Mouse (Mus musculus) limb, embryonic 12.5 days (tissue): ENCODE results near the gene Afmid. TPM values are rescaled to one million over a fixed set of nuclear protein-coding genes. Genes with fewer than 3 reads are reported as not detected.
A peak's percentile ranks its signal among the peaks of the same experiment; 100 is the strongest.

Experiments used
- ATAC-seq: fragments of 200-750 bp; cut with Nextera tagmentation; 2 replicates; pipeline ENCODE4 v1.8.0; 2017; ENCODE audit warnings: low read depth, moderate TSS enrichment; ENCODE audit not compliant: insufficient number of reproducible peaks, insufficient read depth, low FRiP score, low TSS enrichment
- H3K27ac ChIP-seq: fragments of 300-500 bp; sonication (generic); 2 replicates; pipeline ENCODE4 v1.5.1; 2016; ENCODE audit warnings: mild to moderate bottlenecking, moderate library complexity
- H3K27me3 ChIP-seq: fragments of 300-500 bp; sonication (generic); 2 replicates; pipeline ENCODE4 v1.6.1; 2016; ENCODE audit warnings: mild to moderate bottlenecking, moderate library complexity
- H3K36me3 ChIP-seq: fragments of 300-500 bp; sonication (generic); 2 replicates; pipeline ENCODE4 v1.6.1; 2016; ENCODE audit warnings: mild to moderate bottlenecking, moderate library complexity
- H3K4me1 ChIP-seq: fragments of 300-500 bp; sonication (generic); replicated peaks from 2 replicates; pipeline ENCODE4 v1.6.1; 2016
- H3K4me2 ChIP-seq: fragments of 300-500 bp; sonication (generic); 2 replicates; pipeline ENCODE4 v1.6.1; 2016; ENCODE audit warnings: mild to moderate bottlenecking, moderate library complexity
- H3K4me3 ChIP-seq: fragments of 300-500 bp; sonication (generic); replicated peaks from 2 replicates; pipeline ENCODE4 v1.5.1; 2016; ENCODE audit warnings: mild to moderate bottlenecking
- H3K9ac ChIP-seq: fragments of 300-500 bp; sonication (generic); replicated peaks from 2 replicates; pipeline ENCODE4 v1.6.1; 2016; ENCODE audit warnings: mild to moderate bottlenecking, moderate library complexity
- H3K9me3 ChIP-seq: fragments of 300-500 bp; sonication (generic); 2 replicates; pipeline ENCODE4 v1.6.1; 2016; ENCODE audit warnings: mild to moderate bottlenecking, moderate library complexity
- WGBS: fragments of 180-500 bp; shearing (Covaris S2); methylation state at CpG from one replicate; pipeline ENCODE4 v1.1.7; 2016; 5-methylcytosine and 5-hydroxymethylcytosine counted together
- polyA plus RNA-seq: library from polyadenylated mRNA; unstranded; fragments of >200 nt; fragmentation: Nextera tagmentation; extraction: Ambion mirVana; gene quantifications from 2 replicates; pipeline ENCODE4 v1.2.1, GENCODE M21; 2016

Afmid gene
- polyA plus RNA-seq, 1 experiment from 2014 or later = 4.2 TPM

DNA sequence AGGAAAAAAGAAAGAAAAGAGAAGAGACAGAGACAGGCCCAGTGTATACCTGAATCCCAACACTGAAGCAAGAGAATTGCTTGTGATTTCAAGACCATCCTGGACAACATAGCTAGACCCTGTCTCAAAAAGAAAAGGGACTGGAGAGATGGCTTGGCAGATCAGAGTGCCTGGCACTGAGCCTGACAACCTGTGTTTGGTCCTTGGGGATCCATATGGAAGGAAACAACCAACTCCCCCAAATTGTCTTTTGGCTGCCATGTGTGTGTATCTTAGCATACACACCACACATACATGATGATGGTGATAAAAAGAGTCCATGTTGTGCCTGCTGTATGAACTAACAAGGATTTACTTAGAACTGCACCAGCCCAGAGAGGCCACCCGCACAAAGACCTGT is 13.3 kb downstream of the Afmid start:
- Histone ChIP-seq H3K4me3 (no peak overlapping the region), H3K4me1 (peaks cover 6% of the 10 kb centered on the region; the same call in 1 of the 2 replicates), H3K4me2 (no peak overlapping the region), H3K27me3 (no peaks in the 10 kb centered on the region), H3K27ac (0 out of 2 replicates have a peak overlapping the region, but pooled peaks have one; percentile 7), H3K9me3 (no peaks in the 10 kb centered on the region), H3K9ac (no peak overlapping the region), H3K36me3 (no peaks in the 10 kb centered on the region)
- ATAC-seq = no peak
- WGBS = 91% methylated on average over 1 of the region's 1 CpGs

- WGBS = 43% methylated on average over 1 of the region's 1 CpGs
Measured at GRCm38 (mm10) chr11:117840910-117841309, 15.2 kb downstream of the Afmid start.

GRCm38 (mm10) chr11:117843434-117843833 is 17.7 kb downstream of the Afmid start:
- ATAC-seq = no peak
- WGBS = 86% methylated on average over 2 of the region's 2 CpGs
- no peaks in the 10 kb centered on the region for H3K27me3 ChIP-seq

More at GRCm38 (mm10) chr11:117840910-117841309, 15.2 kb downstream of the Afmid start:
- Histone ChIP-seq H3K4me1 (peaks cover 6% of the 10 kb centered on the region; the same call in 1 of the 2 replicates), H3K9me3 (no peaks in the 10 kb centered on the region), H3K9ac (no peak overlapping the region), H3K36me3 (no peaks in the 10 kb centered on the region), H3K27me3 (no peaks in the 10 kb centered on the region), H3K4me3 (no peak overlapping the region), H3K4me2 (no peak overlapping the region), H3K27ac (no peak overlapping the region)
- no peak for ATAC-seq

DNA sequence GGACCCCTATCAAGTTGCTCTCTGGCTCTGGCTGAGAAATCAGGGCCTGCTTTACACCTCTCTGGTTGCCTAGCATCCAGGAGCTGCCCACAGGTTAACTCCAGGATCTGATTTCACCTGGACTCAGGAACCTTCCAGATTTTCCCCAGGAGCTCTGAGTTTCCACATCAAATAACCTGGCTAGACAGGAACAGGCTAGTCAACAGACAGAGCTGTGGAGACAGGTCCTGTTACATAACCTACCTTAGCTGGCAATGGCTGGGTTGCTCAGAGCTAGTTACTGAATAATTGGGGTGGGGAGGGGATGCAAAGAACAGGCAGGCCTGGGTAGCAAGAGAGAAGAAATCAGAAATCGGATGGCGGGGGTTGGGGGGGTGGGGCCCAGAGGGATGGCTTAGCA is 19.3 kb downstream of the Afmid start:
- WGBS = 53% methylated on average over 2 of the region's 2 CpGs
- H3K27me3 ChIP-seq = no peaks in the 10 kb centered on the region
- H3K4me2 ChIP-seq = no peak overlapping the region
- no peak overlapping the region for H3K4me3 ChIP-seq
- H3K9me3 ChIP-seq = no peaks in the 10 kb centered on the region
- H3K9ac ChIP-seq = no peak overlapping the region
- H3K4me1 ChIP-seq = peaks cover 18% of the 10 kb centered on the region
- ATAC-seq = no peak
- no peak overlapping the region for H3K27ac ChIP-seq
- no peaks in the 10 kb centered on the region for H3K36me3 ChIP-seq

More at GRCm38 (mm10) chr11:117843434-117843833, 17.7 kb downstream of the Afmid start:
- Histone ChIP-seq H3K36me3 (no peaks in the 10 kb centered on the region), H3K4me1 (peaks cover 13% of the 10 kb centered on the region), H3K4me3 (no peak overlapping the region), H3K27ac (no peak overlapping the region), H3K9me3 (no peaks in the 10 kb centered on the region), H3K9ac (0 out of 2 replicates have a peak overlapping the region, but pooled peaks have one; percentile 23), H3K4me2 (no peak overlapping the region)

GRCm38 (mm10) chr11:117845651-117846050 is 19.9 kb downstream of the Afmid start:
- Histone ChIP-seq H3K36me3 (no peaks in the 10 kb centered on the region), H3K27me3 (no peaks in the 10 kb centered on the region), H3K9me3 (no peaks in the 10 kb centered on the region), H3K9ac (no peak overlapping the region), H3K4me3 (no peak overlapping the region), H3K4me2 (no peak overlapping the region), H3K4me1 (peaks cover 24% of the 10 kb centered on the region), H3K27ac (no peak overlapping the region)
- ATAC-seq = no peak
- WGBS = 83% methylated on average over 2 of the region's 2 CpGs

- no peaks in the 10 kb centered on the region for H3K9me3 ChIP-seq
- no peak for ATAC-seq
Measured at GRCm38 (mm10) chr11:117846640-117847039, 20.9 kb downstream of the Afmid start.

DNA sequence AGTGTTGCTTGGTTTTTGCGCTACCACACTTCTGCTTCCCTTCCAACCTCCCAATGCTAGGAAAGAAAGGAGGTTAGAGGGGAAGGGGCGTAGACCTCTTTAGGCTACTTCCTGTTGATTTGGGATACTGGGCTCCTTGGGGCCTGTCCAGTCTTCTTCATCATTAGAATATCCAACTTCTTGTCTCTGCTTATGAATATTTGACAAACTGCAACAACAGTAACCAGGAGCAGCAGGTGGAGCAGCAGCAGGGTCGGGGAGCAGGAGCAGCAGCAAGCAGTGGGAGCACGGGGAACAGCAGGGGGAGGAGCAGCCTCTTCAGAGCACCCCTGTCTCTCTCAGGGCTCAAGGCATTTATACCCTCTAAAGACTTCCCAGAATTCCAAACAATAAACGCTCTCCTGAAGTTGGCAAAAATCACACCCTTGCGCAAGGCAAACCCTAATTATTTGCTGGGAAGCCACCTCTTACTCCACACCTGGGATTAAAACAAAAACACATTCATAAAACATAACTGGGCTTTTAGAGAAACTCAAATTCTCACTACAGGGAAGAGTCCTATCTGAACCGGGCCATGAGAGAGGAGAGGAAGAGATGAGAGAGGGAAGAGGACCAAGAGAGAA is 22.0 kb downstream of the Afmid start:
- peak overlapping the region; percentile 77 for H3K9ac ChIP-seq
- no peaks in the 10 kb centered on the region for H3K9me3 ChIP-seq
- peaks cover 12% of the 10 kb centered on the region for H3K36me3 ChIP-seq
- no peak for ATAC-seq
- 76% methylated on average over 7 of the region's 7 CpGs for WGBS
- peak overlapping the region; percentile 86 for H3K4me2 ChIP-seq
- peak overlapping the region; percentile 94 for H3K27ac ChIP-seq
- peak overlapping the region; percentile 71 for H3K4me3 ChIP-seq
- H3K4me1 ChIP-seq = peaks cover 24% of the 10 kb centered on the region
- H3K27me3 ChIP-seq = no peaks in the 10 kb centered on the region

More at GRCm38 (mm10) chr11:117846640-117847039, 20.9 kb downstream of the Afmid start:
- H3K4me1 ChIP-seq = peaks cover 24% of the 10 kb centered on the region
- H3K27me3 ChIP-seq = no peaks in the 10 kb centered on the region
- WGBS = 56% methylated on average over 5 of the region's 5 CpGs
- no peak overlapping the region for H3K27ac ChIP-seq
- no peak overlapping the region for H3K4me3 ChIP-seq
- no peak overlapping the region for H3K9ac ChIP-seq
- H3K4me2 ChIP-seq = no peak overlapping the region
- H3K36me3 ChIP-seq = peaks cover 1% of the 10 kb centered on the region; the same call in 1 of the 2 replicates

GRCm38 (mm10) chr11:117848271-117848984 is 22.7 kb downstream of the Afmid start:
- WGBS = 7% methylated on average over 19 of the region's 19 CpGs
- peak overlapping the region; percentile 71 for H3K4me3 ChIP-seq
- no peaks in the 10 kb centered on the region for H3K27me3 ChIP-seq
- peaks cover 24% of the 10 kb centered on the region for H3K4me1 ChIP-seq
- H3K4me2 ChIP-seq = peak overlapping the region; percentile 86
- H3K9ac ChIP-seq = peak overlapping the region; percentile 77
- H3K36me3 ChIP-seq = peaks cover 19% of the 10 kb centered on the region
- ATAC-seq = peak; percentile 67
- peak overlapping the region; percentile 94 for H3K27ac ChIP-seq
- H3K9me3 ChIP-seq = no peaks in the 10 kb centered on the region

- Histone ChIP-seq H3K27me3 (no peaks in the 10 kb centered on the region), H3K9me3 (no peaks in the 10 kb centered on the region), H3K36me3 (peaks cover 26% of the 10 kb centered on the region), H3K4me2 (peak within 1 kb of the TSS; percentile 86), H3K4me1 (peaks cover 24% of the 10 kb centered on the region), H3K27ac (peak within 1 kb of the TSS; percentile 94), H3K4me3 (peak within 1 kb of the TSS; percentile 71), H3K9ac (peak within 1 kb of the TSS; percentile 80)
- peak; percentile 92 for ATAC-seq
- WGBS = 1% methylated on average over 50 of the region's 51 CpGs
Measured at GRCm38 (mm10) chr11:117848985-117849671, 23.4 kb downstream of the Afmid start, which contains the start of gene Birc5. Birc5 (plus strand) TSS chr11:117849251.

DNA sequence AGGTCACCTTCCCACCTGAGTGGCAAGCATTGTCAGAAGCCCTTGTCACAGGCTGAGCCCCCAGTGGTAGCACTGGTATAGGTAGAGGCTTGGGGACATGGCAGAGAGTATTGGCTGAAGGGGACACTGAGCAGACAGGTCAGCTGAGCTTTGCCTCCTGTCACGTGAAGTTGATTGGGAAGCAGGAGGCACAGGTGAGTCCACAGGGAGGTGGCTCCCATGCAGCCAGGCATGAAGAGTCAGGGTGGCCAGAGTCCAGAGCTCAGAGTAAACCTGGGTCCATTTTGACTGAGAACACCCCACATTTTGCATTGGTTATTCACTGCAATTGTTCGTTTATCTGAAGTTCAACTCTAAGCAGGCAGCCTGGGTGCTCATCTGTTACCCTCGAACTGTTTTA is 27.2 kb downstream of the Afmid start:
- no peak for ATAC-seq
- Histone ChIP-seq H3K36me3 (peaks cover 61% of the 10 kb centered on the region), H3K27me3 (no peaks in the 10 kb centered on the region), H3K27ac (no peak overlapping the region), H3K9ac (no peak overlapping the region), H3K9me3 (no peaks in the 10 kb centered on the region), H3K4me3 (no peak overlapping the region), H3K4me2 (no peak overlapping the region), H3K4me1 (peaks cover 19% of the 10 kb centered on the region)
- WGBS = 85% methylated on average over 3 of the region's 3 CpGs

DNA sequence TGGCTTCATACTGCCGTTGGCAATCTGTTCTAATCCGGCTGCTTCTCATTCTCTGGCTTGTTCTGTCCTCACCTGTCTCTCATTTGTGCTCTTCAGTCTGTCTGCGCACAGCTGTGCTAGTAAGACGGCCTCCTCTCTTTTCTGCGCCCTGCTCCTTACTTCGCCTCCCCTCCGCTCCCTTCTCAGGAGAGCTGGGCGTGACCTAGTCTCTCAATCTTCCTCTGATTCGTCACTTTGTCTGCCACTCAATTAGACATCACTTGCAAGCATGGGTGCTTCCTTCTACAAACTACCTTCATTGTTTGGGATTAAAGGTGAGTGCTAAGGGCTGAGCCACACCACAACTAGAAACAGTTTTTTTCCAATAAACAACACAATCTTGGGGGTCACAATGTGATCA is 28.5 kb downstream of the Afmid start:
- no peak for ATAC-seq
- Histone ChIP-seq H3K4me2 (no peak overlapping the region), H3K27ac (no peak overlapping the region), H3K4me3 (no peak overlapping the region), H3K36me3 (peaks cover 64% of the 10 kb centered on the region), H3K9ac (no peak overlapping the region), H3K27me3 (peaks cover 10% of the 10 kb centered on the region), H3K9me3 (no peaks in the 10 kb centered on the region), H3K4me1 (peaks cover 13% of the 10 kb centered on the region)
- 96% methylated on average over 9 of the region's 9 CpGs for WGBS
